Mouse (Mus musculus) lung, postnatal 0 days (tissue): Measurements from ENCODE around the gene Ndufv1.
A peak's percentile ranks its signal among the peaks of the same experiment; 100 is the strongest.

ENCODE experiments used
- CTCF ChIP-seq: IDR thresholded peaks from 2 replicates; pipeline ENCODE4 v1.5.1; 2016; ENCODE audit warnings: antibody characterized with exemption, mild to moderate bottlenecking
- EP300 ChIP-seq: IDR thresholded peaks from 2 replicates; pipeline ENCODE4 v1.6.1; 2016; ENCODE audit warnings: antibody characterized with exemption, mild to moderate bottlenecking, control low read depth

DNA sequence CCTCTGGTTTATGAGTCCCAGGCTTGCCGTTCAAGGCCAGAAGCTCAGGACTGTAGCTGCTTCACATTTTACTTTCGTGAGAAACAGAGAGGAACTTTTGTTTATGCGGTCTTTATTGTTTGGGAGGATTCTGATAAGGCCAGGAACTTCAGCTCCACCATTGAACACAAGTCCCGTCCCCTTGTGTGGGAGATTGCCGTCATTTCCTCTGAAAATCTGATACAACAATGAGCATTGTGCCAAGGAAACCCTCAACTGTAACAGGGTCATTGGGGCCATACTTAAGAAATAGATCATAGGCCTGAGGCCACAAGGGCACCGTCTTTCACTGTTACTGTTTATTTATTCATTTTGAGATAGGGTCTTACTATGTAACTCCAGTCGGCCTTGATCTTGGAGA lies 10.6 kb upstream of the Ndufv1 start:
- TF ChIP-seq EP300 (peak; percentile 64), CTCF (no peak)
